In genomic region chr3:101191298-101191986, GRCm38 (mm10) we compare ENCODE assay signal across 18 mouse cellular contexts.
DNase-seq lines count a peak whose midpoint lies in the region; ATAC-seq lines count a peak whose summit lies in the region.
"Had no signal": no experiment of that assay in that cellular context is flagged by ENCODE, and none has a peak within 500 bp of the region (broad histone marks: within the 10 kb centered on the region; RNA-seq: fewer than 3 reads in every experiment).

No protein-coding gene starts in this region.

- peaks cover 2% of the 10 kb centered on the region; the same call in 1 of the 2 replicates for H3K27me3 ChIP-seq in midbrain, embryonic 11.5 days (ENCODE audit: control insufficient read depth, insufficient read depth, low read length)
- H3K27me3 ChIP-seq: CH12.LX; heart, embryonic 13.5 days; megakaryocyte, embryonic 14.5 days had no signal

- DNase-seq in cerebellum, postnatal 10 days, result peak; percentile 20 to 30
- DNase-seq in cerebellum, postnatal 14 days, result no peak
- peak; percentile 46 for DNase-seq in left cerebral cortex, postnatal 4 days
- DNase-seq in left cerebral cortex, adult 18-20 months (ENCODE audit: low spot score in 2 of 2), result no peak
- no peak for DNase-seq in midbrain, embryonic 11.5 days (ENCODE audit: low spot score, missing footprints)
- DNase-seq in urinary bladder, adult 2 months (ENCODE audit: low spot score), result no peak
- no peak for DNase-seq in kidney, adult 11 months
- DNase-seq: cerebellum, adult 9-11 months; gastrocnemius, postnatal 10 days; kidney, postnatal 10 days had no signal

- peak; percentile 90 for ATAC-seq in midbrain, embryonic 11.5 days (ENCODE audit: low FRiP score)
- ATAC-seq in cerebellum, adult (ENCODE audit: insufficient number of reproducible peaks, low FRiP score, low TSS enrichment), result no peak
- ATAC-seq: intestine, embryonic 16.5 days; lung, postnatal 0 days; Patski had no signal

- no peaks in the 10 kb centered on the region for H3K9me3 ChIP-seq in midbrain, embryonic 11.5 days (ENCODE audit: control insufficient read depth, low read length)
- H3K9me3 ChIP-seq: megakaryocyte, embryonic 14.5 days had no signal

- peaks cover 21% of the 10 kb centered on the region; the same call in 1 of the 2 replicates for H3K4me1 ChIP-seq in midbrain, embryonic 11.5 days (ENCODE audit: control insufficient read depth, insufficient read depth, low read length)
- H3K4me1 ChIP-seq: megakaryocyte, embryonic 14.5 days had no signal

- H3K4me3 ChIP-seq in midbrain, embryonic 11.5 days (ENCODE audit: low read depth, low read length), result no peak overlapping the region
- H3K4me3 ChIP-seq: heart, embryonic 13.5 days; megakaryocyte, embryonic 14.5 days had no signal

- H3K9ac ChIP-seq in midbrain, embryonic 11.5 days (ENCODE audit: low read length), result no peak overlapping the region

- no peak overlapping the region for H3K4me2 ChIP-seq in midbrain, embryonic 11.5 days
- H3K4me2 ChIP-seq: heart, embryonic 13.5 days; liver, embryonic 11.5 days had no signal

- 42% methylated on average over 7 of the region's 7 CpGs for WGBS in midbrain, embryonic 11.5 days

- no peak overlapping the region for H3K27ac ChIP-seq in midbrain, embryonic 11.5 days (ENCODE audit: low read depth, low read length)
- H3K27ac ChIP-seq: heart, embryonic 13.5 days had no signal

- intact Hi-C loops in left cerebral cortex, postnatal 4 days (cut with DNase I), result no loop called here

- no peaks in the 10 kb centered on the region for H3K36me3 ChIP-seq in midbrain, embryonic 11.5 days (ENCODE audit: control insufficient read depth, insufficient read depth, low read length)
- H3K36me3 ChIP-seq: heart, embryonic 13.5 days had no signal

Comparison
In these comparisons a context has a peak if more than half of its experiments do, and no peak if none do; other contexts are left out.
1. DNase-seq: peak in cerebellum, postnatal 10 days (2 of 2) and left cerebral cortex, postnatal 4 days (single experiment); none in cerebellum, postnatal 14 days (0 of 2), left cerebral cortex, adult 18-20 months (0 of 2), midbrain, embryonic 11.5 days (single experiment), urinary bladder, adult 2 months (single experiment) and kidney, adult 11 months (single experiment).